Mouse (Mus musculus) adrenal gland, adult (tissue): ENCODE data around the gene Prkx.
A peak's percentile ranks its signal among the peaks of the same experiment; 100 is the strongest.

Experiments used
- DNase-seq, 2 experiments: peaks; one replicate each; pipeline ENCODE4 v3.0.0; 2022 to 2023; ENCODE audit warnings: low spot score in 1 of 2; ENCODE audit not compliant: inconsistent age in 2 of 2

Gene Prkx

GRCm38 (mm10) chrX:77796238-77796835 lies at the start of gene Prkx:
TSS of gene Prkx (minus strand) at chrX:77796278.
- peak in 1 of 2 experiments; percentile 82 for DNase-seq

DNA sequence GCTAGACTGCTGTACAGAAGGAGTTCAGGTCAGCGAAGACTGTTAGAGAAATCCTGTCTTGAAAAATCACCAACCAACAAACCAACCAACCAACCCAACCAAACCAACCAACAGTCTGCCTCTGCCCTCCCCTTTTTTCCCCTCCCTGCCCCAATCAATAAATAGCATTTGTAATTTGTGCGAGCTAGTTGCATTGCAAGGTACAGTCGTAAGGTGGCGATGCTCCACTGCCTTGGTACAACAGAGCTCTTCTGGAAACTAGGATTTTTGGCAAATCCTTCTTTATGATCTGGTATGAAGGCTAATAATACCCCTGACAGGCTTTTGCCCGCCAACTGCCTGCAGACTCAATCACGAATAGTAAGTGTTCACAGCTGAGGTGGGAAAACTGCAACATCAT lies 16.0 kb upstream of the Prkx start:
- peak in 1 of 2 experiments; percentile 53 for DNase-seq

DNA sequence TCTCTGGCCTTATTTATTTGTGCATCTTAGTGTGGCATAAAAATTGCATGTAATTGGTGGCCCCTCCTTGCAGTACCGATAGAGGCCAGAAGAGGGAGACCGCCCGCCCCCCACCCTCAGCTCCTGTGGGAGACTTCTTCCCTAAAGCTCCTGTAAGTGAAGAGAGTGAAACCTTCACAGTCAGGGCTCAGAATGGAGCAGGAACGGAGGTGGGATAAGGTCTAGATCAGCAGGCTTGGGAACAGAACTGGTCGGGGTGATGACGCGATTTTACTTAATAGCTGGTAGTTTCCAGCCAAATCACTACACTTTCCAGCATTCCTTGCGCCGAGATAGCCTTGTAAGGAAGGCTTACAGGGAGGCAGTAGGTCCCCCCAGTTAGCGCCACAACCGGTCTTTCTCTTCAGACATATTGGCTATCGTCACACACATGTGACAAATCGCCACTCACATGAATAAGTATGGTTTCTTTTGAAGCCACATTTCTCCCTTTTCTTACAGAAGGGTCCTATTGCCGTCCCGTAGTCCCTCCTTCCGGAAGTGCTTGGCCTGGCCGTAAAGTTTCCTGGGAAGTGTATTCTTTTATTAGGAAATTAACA lies 14.6 kb upstream of the Prkx start:
- peak; percentile 62 to 92 for DNase-seq

- DNase-seq = peak; percentile 16 to 66
Observed at GRCm38 (mm10) chrX:77808602-77809001, 12.5 kb upstream of the Prkx start.

DNA sequence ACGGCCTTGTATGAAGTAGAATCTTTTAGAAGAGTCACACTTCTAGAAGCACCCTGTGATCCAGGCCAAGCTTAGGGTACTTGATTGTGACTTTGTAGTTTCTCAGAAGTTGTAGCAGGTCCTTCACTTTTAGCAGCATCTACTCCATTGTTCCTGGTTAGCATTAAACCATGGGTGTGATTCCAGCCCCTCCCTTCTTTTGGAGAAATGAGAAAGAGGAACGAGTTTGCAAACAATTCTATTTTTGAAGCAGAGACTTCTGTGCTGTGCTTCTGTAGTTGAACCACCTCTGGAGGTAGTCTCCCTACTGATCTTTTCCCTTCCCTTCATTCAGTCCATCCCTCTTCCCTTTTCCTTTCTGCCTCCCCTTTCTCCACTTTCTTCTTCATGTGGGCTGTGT lies 6.2 kb upstream of the Prkx start:
- DNase-seq = no peak

GRCm38 (mm10) chrX:77801543-77801942 lies 5.5 kb upstream of the Prkx start:
- DNase-seq = no peak

GRCm38 (mm10) chrX:77799554-77799953 lies 3.5 kb upstream of the Prkx start:
- no peak for DNase-seq

DNA sequence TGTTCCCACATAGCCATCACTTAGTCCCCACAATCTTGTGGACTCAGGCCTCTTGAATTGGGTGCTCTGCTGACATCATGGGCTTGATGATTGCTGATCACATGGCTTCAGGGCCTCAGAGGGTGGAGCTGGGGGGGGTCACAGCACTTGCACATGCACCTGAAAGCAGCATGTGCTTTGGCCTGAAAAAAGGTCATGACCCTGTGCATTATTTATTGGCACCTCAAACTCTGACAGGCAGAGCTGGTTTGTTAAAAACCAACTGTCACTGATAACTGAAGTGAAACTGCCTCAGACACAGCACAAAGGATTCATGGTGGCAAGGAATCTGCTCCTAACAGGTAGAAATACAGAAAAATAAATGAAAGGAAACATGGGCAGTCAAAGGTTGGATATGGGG lies 1.7 kb upstream of the Prkx start:
- DNase-seq = no peak

- no peak for DNase-seq
Observed at GRCm38 (mm10) chrX:77796916-77797315, 838 bp upstream of the Prkx start.

- peak; percentile 92 to 96 for DNase-seq
Observed at GRCm38 (mm10) chrX:77795858-77796174, 262 bp downstream of the Prkx start.

DNA sequence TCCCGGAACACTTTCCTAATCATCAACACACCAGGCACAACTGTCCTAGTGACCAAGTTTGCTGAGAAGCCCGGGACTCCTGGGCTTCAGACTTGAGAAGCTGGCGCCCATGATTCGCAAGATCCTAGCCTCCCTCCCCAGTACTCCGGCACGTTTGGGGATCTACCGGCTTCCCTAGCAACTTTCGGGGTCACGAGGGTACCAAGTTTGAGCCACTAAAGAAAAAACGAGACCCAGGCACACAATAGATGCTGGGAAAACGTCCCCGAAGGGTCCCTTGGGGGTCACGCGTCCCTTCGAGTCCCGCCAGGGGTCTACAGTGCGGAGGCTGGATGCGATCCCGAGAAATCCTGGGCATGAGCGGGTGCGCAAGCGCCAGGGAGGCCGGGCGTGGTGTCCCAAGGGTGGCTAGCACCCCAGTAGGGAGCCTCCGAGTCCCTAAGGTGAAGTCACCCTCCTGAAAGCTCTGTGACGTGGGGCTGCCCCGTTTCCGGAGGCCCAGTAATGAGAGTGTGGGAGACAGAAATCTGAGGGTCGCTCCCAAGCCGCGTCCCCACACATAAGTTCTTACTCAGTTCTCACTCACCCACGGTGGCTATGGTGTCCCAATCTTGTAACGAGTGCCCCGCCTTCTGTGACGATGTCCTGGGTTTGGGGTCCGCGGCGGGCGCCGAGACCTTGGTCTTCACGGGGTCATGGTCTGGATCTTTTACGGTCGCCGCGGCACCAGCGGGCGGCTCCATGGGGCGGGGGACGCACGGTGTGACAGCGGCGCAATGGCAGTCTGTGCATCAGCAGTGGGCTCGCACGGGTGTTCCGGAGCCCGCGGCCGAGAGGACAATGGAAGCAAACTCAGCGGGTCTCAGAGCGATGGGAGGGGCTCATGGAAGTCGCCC lies 868 bp downstream of the Prkx start:
- peak; percentile 55 to 79 for DNase-seq

DNA sequence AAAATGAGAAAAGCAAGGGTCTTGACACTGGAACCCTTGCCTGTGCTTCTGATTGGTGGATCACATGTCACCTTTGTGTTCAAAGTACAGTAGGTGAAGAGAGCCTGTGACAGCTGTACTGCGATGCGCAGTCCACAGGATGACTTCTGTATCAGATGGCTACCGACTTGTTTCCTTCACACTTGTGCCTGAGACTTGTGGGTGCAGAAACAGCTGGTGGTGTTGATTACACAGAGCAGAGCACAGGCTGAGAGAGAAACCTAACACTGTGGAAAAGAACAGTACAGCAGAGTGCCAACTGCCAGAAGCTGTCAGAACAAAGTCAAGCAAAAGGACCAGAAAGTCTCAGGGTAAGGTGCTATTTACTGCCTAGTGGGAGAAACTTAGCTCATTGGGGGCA lies 7.4 kb downstream of the Prkx start:
- DNase-seq = no peak

GRCm38 (mm10) chrX:77786354-77786753 lies 9.7 kb downstream of the Prkx start:
- no peak for DNase-seq

DNA sequence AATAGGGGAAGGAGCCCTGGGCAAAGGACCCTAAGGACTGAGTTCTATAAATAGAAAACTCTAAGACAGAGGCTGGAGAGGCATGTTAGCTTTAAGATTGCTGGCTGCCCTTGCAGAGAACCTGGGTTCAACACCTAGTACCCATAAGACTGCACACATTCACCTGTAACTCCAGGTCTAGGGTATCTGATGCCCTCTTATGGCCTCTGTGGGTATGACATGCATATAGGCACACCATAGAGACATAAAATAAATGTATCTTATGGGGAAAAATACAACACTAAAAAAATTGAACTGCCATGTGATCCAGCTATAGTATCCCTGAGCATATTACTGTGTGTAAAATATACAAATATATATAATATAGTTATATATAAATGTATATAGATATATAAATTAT lies 18.3 kb downstream of the Prkx start:
- no peak for DNase-seq

- DNase-seq = peak in 1 of 2 experiments; percentile 5
Observed at GRCm38 (mm10) chrX:77765153-77765552, 30.9 kb downstream of the Prkx start.

DNA sequence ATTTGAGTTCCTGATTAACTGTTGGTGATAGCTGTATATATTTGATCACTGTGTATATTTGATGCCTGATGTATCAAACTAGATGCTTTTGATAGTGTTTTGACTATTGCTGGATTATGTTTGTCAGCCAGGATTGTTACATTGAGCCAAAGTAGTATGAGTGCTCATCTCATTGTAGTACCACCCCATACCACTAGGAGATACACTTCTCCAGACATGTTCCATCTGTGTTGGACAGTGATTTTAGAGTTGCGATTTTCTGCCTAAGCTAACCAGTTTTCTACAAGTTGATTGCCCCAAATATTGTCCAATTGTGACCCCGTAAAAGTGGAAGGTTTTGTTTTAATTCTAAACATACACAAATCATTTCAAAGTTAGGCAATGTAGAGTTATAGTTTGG lies 51.8 kb downstream of the Prkx start:
- peak in 1 of 2 experiments; percentile 44 for DNase-seq

GRCm38 (mm10) chrX:77741383-77741782 lies 54.7 kb downstream of the Prkx start:
- peak; percentile 16 to 63 for DNase-seq

DNA sequence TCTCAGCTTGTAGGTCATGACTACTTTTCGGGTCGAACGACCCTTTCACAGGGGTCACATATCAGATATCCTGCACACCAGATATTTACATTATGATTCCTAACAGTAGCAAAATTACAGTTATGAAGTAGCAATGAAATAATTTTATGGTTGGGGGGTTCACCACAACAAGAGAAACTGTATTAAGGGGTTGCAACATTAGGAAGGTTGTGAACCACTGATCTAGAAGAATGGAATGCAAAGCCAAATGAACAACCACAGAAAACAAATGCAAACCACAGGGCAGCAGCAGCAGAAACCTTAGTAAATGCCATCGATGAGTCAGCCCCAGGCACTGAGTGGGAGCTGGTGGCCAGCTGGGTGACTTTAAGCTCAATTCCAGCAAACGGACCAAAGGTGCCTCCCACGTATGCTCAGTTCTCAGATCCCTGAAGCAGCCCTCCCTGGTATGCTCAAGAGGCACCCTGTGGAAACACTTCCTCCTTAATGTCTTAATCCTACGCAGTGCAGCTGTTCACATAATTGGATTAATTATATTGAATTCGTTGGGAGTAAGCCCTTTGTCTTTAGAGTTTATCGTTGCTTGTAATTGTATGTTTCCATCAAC lies 62.0 kb downstream of the Prkx start:
- DNase-seq = peak; percentile 29 to 33

DNA sequence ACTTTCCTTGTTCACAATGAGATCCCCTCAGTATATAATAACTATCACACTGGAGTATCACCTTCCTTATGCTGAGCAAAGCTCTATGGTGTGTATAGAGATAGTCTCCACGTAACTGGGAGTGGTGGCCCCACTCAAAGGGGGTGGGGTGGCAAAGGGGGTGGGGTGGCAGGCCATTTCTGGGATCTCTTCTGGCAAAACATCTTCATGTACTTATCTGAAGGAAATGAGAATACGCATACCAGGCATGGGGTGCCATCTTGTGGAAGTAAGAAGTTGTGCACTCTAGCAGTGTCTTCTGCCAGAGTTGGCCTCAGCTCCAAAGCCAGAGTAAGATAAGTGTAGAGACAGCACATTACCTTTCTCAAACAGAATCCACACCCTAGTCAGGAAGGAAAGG lies 75.8 kb downstream of the Prkx start:
- peak; percentile 9 to 60 for DNase-seq
